Mouse (Mus musculus): ENCODE measurements around the gene Gpt2. TPM values are rescaled to one million over a fixed set of nuclear protein-coding genes. Genes with fewer than 3 reads are reported as not detected.

The Gpt2 gene
- total RNA-seq, 4 experiments from 2014 or later: 69.2 to 87.2 (median 74.1) TPM

Other genes starting within 250 kb of the Gpt2 start
- gene Orc6, start 192.9 kb upstream of the Gpt2 start, total RNA-seq (2022): 10 to 100 TPM; 27.0 to 30.3 (median 29.1) TPM
- gene Vps35, start 192.8 kb upstream of the Gpt2 start, total RNA-seq (2022): 100 to 1,000 TPM; 121 to 138 (median 129) TPM
- gene Mylk3, start 106.2 kb upstream of the Gpt2 start, total RNA-seq (2022): 1 to 10 TPM; 1.3 to 8.9 (median 2.6) TPM
- gene 4921524J17Rik, start 59.7 kb upstream of the Gpt2 start, total RNA-seq (2022): 10 to 100 TPM in 3 of 4 experiments, 1 to 10 TPM in 1; 9.8 to 12.3 (median 11.4) TPM
- 100 to 1,000 TPM; 184 to 196 (median 194) TPM for gene Dnaja2, start 62.8 kb downstream of the Gpt2 start, total RNA-seq (2022)
- gene Neto2, start 208.3 kb downstream of the Gpt2 start, total RNA-seq (2022): 10 to 100 TPM; 35.0 to 44.8 (median 39.6) TPM